Mouse (Mus musculus): ENCODE measurements at regions not wholly inside any gene's neighbourhood (a gene's known extent, or its start where the extent isn't known, plus 50 kb on each side); places are given as distances from the start of the nearest gene placed in this dataset.

DNA sequence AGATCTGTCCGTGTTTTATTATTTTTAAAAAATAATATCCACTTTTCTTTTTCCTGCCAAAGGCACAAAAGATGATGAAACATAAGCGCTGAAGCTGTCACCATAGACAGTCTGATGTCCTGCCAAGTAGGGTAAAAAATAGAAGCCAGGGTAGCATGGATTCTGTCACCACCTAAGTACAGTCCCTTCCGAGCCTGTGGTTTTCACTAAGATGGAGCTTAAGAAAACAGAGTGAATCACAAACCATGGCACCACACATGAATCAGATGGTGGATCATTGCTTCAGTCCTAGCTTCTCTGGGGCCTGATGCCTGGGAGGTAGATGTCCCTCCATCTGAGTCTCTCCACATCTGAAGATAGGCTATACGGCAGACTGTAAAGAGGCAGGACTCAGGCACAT, 55.9 kb upstream of the Fmod start:
- 82% methylated on average over 4 of the region's 4 CpGs for WGBS
- H3K4me1 ChIP-seq, result peaks cover 17% of the 10 kb centered on the region; the same call in 1 of the 2 replicates

DNA sequence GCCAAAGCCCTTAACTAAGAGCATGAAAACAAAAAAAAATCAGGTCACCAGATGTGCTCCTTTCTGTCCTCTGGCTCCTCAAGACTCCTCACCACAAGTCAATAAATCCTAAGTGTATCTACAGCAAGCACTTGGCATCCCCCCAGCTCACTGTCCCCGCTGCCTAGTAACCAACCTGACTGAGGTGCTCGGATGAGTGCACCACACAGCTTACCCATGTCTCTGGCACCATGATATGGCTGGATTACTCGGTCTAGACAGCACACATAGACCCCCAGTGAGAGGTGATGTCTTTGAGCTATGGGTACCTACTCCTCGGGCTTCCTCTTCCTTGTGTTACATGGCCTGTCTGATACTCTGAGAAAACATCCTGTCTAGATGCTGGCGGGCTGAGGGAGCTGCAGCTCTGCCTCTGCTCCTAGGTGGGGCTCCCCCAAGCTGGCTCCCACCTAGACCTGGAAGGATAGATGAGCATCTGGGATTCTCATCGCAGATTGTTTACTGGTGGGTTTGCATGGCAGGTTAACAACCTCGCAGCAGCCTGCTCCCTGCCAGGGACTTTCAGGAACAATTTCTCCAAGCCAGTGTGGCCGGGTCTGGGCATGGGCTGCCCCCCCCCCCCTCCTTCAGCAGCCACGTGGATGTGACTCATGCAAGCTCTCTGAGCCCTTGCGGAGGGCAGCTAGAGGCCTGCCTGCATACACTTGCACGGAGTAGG, 57.2 kb upstream of the Prelp start:
- H3K27ac ChIP-seq, result no peak overlapping the region
- no peak for ATAC-seq (ENCODE audit: insufficient read depth, low FRiP score, low read depth)
- H3K9ac ChIP-seq, result no peak overlapping the region
- no peak overlapping the region for H3K4me3 ChIP-seq (replicated peaks)
- H3K4me2 ChIP-seq, result no peak overlapping the region
- no peaks in the 10 kb centered on the region for H3K9me3 ChIP-seq
- H3K4me1 ChIP-seq, result peaks cover 17% of the 10 kb centered on the region; the same call in 1 of the 2 replicates
- no peaks in the 10 kb centered on the region for H3K36me3 ChIP-seq
- 47% methylated on average over 11 of the region's 11 CpGs for WGBS
- no peaks in the 10 kb centered on the region for H3K27me3 ChIP-seq (replicated peaks)

More for the DNA sequence above, 55.9 kb upstream of the Fmod start:
- H3K4me2 ChIP-seq, result no peak overlapping the region
- no peak overlapping the region for H3K27ac ChIP-seq
- H3K9me3 ChIP-seq, result no peaks in the 10 kb centered on the region
- H3K4me3 ChIP-seq (replicated peaks), result no peak overlapping the region
- no peaks in the 10 kb centered on the region for H3K27me3 ChIP-seq (replicated peaks)
- ATAC-seq (ENCODE audit: insufficient read depth, low FRiP score, low read depth), result no peak
- no peak overlapping the region for H3K9ac ChIP-seq
- H3K36me3 ChIP-seq, result no peaks in the 10 kb centered on the region

DNA sequence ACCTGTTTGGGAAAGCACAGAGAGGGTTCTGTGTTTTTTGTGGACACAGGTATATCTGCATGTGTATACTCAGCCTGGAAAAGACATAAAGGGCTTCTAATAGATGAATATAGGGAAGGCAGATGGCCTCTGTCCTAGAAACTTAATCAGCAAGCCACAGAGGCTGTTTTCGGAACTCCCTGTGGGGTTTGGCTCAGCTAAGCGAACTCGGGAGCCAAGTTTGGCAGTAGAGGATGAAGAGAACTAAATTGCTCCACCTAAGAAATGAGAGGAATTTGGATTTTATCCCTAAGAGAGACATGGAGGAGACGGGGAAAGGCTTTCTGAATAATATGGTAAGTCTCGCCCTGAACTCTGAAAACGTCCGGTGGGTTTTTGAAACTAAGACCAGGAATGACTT, 56.0 kb upstream of the Prelp start:
- Histone ChIP-seq H3K4me2 (no peak overlapping the region), H3K9me3 (no peaks in the 10 kb centered on the region), H3K4me1 (peaks cover 17% of the 10 kb centered on the region; the same call in 1 of the 2 replicates), H3K36me3 (no peaks in the 10 kb centered on the region), H3K27ac (0 out of 2 replicates have a peak overlapping the region, but pooled peaks have one; percentile 31), H3K4me3 (replicated peaks) (no peak overlapping the region), H3K27me3 (replicated peaks) (no peaks in the 10 kb centered on the region), H3K9ac (no peak overlapping the region)
- ATAC-seq (ENCODE audit: insufficient read depth, low FRiP score, low read depth), result no peak
- 64% methylated on average over 7 of the region's 7 CpGs for WGBS

DNA sequence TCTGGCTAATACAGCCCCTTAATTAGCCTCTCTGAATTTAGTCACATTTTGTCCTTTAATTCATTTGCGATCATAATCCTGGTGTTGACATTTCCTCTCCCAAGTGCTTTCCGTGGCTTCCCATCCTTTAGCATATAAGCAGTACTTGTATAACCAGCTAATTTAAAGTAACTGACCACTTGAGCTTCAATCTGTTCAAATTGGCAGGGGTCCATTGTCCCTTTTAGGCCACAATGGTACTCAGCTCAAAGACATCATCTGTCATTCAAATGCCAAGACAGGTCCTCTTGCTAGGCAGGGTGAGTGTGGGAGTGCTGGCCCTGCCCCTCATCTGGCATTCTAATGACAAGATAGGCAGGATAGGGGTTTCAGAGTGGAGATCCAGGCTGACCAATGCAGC, 52.6 kb upstream of the Prelp start:
- Histone ChIP-seq H3K27me3 (replicated peaks) (no peaks in the 10 kb centered on the region), H3K36me3 (no peaks in the 10 kb centered on the region), H3K9me3 (no peaks in the 10 kb centered on the region), H3K27ac (no peak overlapping the region), H3K4me3 (replicated peaks) (no peak overlapping the region), H3K4me2 (no peak overlapping the region), H3K4me1 (peaks cover 18% of the 10 kb centered on the region; the same call in 1 of the 2 replicates), H3K9ac (no peak overlapping the region)
- ATAC-seq (ENCODE audit: insufficient read depth, low FRiP score, low read depth), result no peak
- 69% methylated on average over 2 of the region's 2 CpGs for WGBS

DNA sequence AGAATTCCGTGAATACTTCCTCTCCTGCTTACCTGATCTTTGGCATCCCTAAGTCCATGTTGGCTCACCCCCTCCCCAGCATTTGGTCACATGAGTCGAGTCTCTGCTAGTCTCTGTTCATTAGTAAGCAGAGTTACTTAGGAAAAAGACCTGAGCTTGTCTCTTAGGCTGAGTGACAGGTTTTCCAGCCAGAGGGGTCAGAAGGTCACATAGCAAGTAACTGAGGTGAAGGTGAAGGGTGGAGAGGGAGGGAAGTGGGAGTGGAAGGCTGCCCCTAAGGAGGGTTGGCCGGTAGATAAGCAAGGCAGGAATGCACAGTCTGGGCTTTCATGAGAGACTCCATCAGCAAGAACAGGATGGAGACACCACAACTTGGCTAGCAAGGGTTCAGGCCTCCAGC, 50.1 kb upstream of the Prelp start:
- no peaks in the 10 kb centered on the region for H3K36me3 ChIP-seq
- no peaks in the 10 kb centered on the region for H3K9me3 ChIP-seq
- no peak overlapping the region for H3K4me2 ChIP-seq
- peaks cover 22% of the 10 kb centered on the region for H3K4me1 ChIP-seq
- H3K4me3 ChIP-seq (replicated peaks), result no peak overlapping the region
- WGBS, result 35% methylated on average over 3 of the region's 3 CpGs
- ATAC-seq (ENCODE audit: insufficient read depth, low FRiP score, low read depth), result no peak
- no peak overlapping the region for H3K27ac ChIP-seq
- no peaks in the 10 kb centered on the region for H3K27me3 ChIP-seq (replicated peaks)
- no peak overlapping the region for H3K9ac ChIP-seq
